Mouse (Mus musculus) lung, postnatal 25 days (tissue): ENCODE data around the gene Itpr3.

ENCODE experiments used
- DNase-seq: peaks from one replicate; pipeline ENCODE4 v3.0.0; 2022; ENCODE audit warnings: low spot score

Itpr3 gene

GRCm38 (mm10) chr17:27038335-27039050 lies 18.6 kb upstream of the Itpr3 start:
- peak; percentile 70 for DNase-seq

GRCm38 (mm10) chr17:27039432-27040102 lies 17.5 kb upstream of the Itpr3 start:
- DNase-seq: no peak

GRCm38 (mm10) chr17:27040304-27041045 lies 16.6 kb upstream of the Itpr3 start:
- DNase-seq: no peak

DNA sequence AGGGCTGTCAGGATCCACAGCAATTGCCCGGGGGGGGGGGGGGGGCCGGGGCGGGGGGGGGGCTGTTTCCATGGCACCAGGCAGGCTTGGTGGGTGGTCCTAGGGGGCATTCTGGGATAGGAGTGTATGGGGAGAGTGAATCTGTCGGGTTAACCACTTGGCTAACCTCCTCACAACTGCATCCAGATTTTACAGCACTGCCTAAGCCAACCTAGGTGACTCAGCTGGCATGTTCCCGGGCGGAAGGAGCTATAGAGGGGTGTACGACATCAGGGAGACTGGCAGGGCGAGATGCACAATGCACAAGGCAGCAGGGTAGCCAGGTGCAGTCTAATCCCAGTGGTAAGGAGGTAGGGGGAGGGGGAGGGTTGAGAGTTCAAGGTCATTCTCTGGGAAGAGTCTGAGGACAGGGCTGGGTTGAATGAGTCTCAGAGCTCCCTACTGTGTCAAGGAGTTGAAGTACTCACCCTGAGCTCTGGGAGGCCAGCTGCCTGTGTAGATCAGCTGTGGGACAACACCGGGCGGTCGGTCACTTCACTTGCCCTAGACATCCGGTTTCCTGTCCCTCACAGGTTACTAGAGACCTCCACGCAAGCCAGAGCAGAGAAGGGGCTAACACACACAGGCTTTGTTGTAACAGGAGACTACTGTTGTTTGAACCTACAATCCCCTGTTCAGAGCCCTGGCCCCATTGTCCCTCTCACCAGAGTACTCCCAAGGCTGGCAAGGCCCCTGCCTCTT lies 15.9 kb upstream of the Itpr3 start:
- DNase-seq: no peak

DNA sequence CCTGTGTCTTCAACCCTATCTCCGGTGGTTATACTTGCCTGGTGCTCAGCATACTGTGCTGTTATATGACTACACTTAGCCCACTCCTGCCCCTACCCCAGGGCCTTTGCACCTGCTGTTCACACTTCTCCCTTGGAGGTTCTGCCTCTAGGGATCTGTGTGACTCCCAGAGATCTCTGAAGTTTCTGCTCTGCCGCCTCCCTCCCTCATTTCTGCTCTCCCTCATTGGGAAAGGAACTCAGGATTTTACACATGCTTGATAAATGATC lies 15.4 kb upstream of the Itpr3 start:
- DNase-seq: no peak

DNA sequence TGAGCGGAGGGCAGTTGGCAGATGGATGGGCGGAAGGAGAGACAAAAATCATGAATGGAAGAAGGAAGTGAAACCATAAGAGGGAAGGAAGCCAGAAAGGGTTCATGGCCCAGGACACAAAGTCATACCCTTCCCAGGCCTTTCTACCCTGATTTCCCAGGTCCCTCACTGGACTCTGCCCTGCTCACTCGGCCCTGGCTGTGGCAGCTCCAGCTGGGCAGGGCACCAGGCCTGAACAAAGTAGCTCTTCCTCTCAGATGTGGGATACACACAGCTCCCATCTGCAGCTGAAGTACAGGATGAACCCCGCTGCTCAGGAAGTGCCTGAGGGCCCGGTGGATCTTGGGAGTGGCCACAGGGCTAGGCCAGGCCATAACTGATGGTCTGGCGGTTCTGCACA lies 14.3 kb upstream of the Itpr3 start:
- DNase-seq: no peak

DNA sequence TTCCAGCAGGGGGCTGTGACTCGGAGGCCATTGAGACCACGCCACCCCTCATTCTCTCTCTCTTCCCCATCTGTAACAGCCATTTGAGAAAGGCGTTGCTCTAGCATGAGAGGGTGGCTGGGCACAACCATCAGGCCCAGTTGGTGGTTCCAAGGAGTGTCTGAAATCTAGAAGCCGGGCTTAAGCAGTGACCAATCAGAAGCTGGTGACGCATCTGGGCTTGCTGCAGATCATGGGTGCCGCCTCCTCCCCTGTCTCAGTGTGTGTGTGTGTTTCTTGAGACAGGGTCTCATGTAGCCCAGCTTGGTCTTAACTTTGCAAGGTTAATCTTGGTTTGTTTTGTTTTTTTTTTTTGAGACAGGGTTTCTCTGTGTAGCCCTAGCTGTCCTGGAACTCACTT lies 11.9 kb upstream of the Itpr3 start:
- DNase-seq: no peak

DNA sequence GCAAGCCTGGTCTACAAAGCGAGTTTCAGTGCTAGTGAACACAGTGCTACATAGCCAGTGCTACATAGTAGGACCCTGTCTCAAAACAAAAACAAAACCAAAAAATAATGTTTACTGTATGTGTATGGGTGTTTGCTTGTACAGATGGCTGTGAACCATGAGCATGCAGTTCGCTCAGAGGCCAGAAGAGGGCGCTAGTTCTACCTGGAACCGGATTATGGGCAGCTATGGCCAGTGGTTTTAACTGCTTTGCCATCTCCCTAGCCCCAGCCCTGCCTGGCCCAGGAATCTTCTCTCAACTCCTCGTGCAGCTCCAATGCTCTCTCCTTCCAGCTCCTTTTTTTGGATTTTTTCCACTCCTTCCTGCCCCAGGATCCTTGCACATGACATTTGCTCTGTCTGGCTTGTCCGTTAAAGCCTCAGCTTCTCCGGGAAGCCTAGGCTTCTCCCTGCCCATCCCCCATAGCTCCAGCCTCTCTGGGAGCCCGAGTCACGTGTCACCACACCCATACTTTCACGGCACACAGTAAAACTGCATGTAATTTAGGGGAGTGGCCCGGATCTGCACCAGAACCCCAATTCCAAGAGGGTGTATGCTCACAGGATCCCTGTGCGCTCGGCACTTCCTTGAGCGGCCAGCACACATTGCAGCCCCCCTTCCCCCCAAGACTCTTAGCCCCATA lies 9.2 kb upstream of the Itpr3 start:
- no peak for DNase-seq

GRCm38 (mm10) chr17:27048445-27049239 lies 8.5 kb upstream of the Itpr3 start:
- DNase-seq: no peak

DNA sequence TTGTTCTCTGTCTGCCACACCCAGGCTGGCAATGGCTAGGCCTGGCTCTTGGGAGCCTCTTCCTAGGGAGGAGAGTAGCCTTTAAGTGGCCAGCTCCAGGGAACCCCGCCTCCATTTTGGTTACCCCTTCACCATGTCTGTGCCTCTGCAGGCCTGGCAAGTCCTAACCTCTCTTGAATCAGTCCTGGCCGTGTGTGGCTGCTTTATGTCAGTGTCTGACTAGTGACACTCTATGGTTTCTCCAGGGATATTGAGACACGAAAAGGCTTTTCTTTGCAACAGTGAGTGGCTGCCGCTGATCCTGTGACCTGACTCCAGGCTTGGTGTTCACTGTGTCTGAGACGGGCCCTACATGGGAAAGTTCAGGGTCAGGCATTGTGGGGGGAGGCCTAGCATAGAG lies 6.3 kb upstream of the Itpr3 start:
- DNase-seq: no peak

- DNase-seq: peak; percentile 74
Observed at GRCm38 (mm10) chr17:27051514-27051913, 5.6 kb upstream of the Itpr3 start.

- DNase-seq: peak; percentile 87
Observed at GRCm38 (mm10) chr17:27056170-27056569, 934 bp upstream of the Itpr3 start.

DNA sequence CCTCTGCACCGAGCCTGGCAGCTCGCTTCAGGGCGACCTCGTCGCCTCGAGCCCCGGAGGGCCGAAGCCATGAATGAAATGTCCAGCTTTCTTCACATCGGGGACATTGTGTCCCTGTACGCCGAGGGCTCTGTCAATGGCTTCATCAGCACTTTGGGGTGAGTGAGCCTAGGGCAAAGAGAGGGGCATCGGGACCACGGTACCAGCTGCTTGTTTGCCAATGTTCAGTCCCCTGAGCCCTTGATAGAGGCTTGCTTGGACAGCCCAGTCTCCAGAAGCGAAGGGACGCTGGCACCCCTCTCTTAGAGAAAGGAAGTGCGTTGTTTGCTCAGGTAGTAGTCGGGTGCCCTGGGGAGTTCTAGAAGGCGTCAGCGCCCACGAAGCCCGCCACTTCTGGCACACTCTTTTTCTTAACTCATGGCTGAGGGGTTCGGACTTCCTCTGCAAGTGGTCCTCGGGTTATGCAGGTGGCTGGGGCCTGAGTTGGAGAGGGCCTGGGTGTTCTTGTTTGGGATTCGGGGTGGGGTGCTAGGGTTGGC lies 482 bp downstream of the Itpr3 start:
- no peak for DNase-seq

- DNase-seq: no peak
Observed at GRCm38 (mm10) chr17:27060698-27061097, 3.6 kb downstream of the Itpr3 start.

DNA sequence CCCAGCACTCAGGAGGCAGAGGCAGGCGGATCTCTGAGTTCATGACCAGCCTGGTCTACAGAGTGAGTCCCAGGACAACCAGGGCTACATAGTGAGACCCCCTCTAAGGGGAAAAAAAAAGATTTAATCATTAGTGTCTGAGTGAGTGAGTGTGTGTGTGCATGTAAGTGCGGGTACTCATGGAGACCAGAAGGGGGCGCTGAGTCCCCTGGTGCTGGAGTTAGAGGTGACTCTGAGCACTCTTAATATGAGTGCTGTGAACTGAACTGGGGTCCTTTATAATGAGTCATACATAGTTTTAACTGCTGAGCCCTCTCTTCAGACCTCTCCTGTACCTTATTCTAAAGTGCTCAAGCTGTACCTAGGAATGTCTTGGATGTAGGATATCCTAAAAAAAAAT lies 4.6 kb downstream of the Itpr3 start:
- no peak for DNase-seq

GRCm38 (mm10) chr17:27062684-27063083 lies 5.6 kb downstream of the Itpr3 start:
- no peak for DNase-seq

DNA sequence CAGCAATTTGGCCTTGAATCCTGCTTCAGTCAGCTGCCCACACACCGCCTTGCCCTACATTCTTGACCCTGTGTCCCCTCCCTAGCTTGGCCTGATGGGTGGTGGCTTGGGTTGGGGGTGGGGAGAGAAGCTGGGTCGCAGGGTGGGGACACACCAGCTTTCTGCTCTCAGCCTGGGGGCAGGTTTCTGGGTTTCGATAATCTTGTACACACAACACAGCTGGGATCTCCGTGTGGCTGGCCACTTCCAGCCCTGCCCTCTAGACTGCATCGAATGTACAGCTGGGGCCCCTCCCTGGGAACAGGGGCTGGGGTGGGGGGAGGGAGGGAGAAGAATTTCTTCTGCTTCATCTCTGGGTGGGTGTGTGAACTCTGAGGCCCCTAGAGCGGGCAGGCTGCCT lies 6.6 kb downstream of the Itpr3 start:
- DNase-seq: no peak

- DNase-seq: no peak
Observed at GRCm38 (mm10) chr17:27064195-27064594, 7.1 kb downstream of the Itpr3 start.

DNA sequence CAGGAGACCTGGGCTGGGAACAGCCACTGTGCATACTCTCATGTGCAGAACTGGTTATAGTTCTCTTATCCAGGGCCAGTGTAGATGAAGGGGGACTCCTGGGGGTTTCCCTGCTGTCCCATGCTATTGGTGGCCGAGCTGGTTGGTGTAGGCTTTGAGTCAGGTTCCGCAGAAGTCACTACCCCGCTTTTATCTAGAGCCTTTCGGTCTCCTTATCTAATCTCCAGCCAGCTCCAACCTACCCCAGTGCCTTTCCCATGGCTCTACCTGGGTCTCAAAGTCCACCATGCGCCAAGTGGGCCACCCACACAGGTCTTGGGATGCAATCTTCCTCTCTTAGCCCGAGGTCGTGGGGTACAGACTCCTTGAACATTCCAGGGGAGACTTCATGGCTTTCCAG lies 9.0 kb downstream of the Itpr3 start:
- DNase-seq: no peak

- DNase-seq: no peak
Observed at GRCm38 (mm10) chr17:27069071-27069470, 12.0 kb downstream of the Itpr3 start.

DNA sequence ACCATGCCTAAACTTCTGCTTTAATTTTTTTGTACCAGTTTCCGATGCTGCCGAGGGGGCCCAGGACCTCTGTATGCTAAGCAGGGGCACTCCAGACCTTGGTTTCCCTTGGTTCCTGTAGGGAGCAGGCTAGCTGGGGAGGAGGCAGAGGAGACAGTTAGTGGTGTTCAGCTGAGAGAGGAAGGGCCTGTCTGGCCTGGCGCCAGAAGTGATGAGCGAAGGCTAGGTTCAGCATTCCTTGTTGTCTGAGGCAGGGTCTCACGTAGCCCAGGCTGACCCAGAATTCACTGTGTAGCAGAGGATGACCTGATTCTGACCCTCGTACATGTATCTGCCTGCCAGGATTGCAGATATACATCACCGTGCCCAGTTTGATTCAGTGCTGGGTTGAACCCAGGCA lies 13.8 kb downstream of the Itpr3 start:
- no peak for DNase-seq
